Mouse (Mus musculus): ENCODE results near the gene Rpl39.
A peak's percentile ranks its signal among the peaks of the same experiment; 100 is the strongest.
"Not testable (repeated sequence)": the region's sequence is repeated elsewhere in the genome, so short reads cannot be mapped to it uniquely, and the experiment has no call there.

The Rpl39 gene

GRCm38 (mm10) chrX:37081194-37081593 lies 4.0 kb downstream of the Rpl39 start:
- Histone ChIP-seq H3K27me3 (ENCODE audit: insufficient read depth, low read length) (no peaks in the 10 kb centered on the region), H3K36me3 (ENCODE audit: insufficient read depth, low read length) (peaks cover 34% of the 10 kb centered on the region), H3K4me1 (replicated peaks; ENCODE audit: low read depth, low read length) (peaks cover 21% of the 10 kb centered on the region), H3K9me3 (ENCODE audit: low read length) (no peaks in the 10 kb centered on the region), H3K4me3 (replicated peaks; ENCODE audit: low read length) (no peak overlapping the region)
- TF ChIP-seq CTCF (conservative IDR thresholded peaks at IDR 0.05; ENCODE audit: low read length), result no peak
- TF ChIP-seq POU5F1 (IDR thresholded peaks at IDR 0.05; ENCODE audit: borderline replicate concordance, low read length), result no peak
- no peak for TF ChIP-seq NANOG (IDR thresholded peaks at IDR 0.05; ENCODE audit: borderline replicate concordance, low read length)

DNA sequence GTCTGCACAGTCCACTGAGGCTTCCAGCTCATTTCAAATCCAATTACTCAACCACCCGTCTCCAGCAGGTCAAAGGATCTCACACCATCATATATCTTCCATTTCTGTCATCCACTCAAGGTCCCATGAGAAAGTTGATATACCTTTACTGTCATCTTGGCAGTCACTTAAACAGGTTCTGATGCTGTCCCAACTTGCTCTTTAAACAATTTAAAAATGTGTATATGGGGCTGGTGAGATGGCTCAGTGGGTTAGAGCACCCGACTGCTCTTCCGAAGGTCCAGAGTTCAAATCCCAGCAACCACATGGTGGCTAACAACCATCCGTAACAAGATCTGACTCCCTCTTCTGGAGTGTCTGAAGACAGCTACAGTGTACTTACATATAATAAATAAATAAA lies 4.9 kb downstream of the Rpl39 start:
- not testable (repeated sequence) for H3K27me3 ChIP-seq (ENCODE audit: insufficient read depth, low read length); H3K9me3 ChIP-seq (ENCODE audit: low read length); H3K4me3 ChIP-seq (replicated peaks; ENCODE audit: low read length)
- Histone ChIP-seq H3K4me1 (replicated peaks; ENCODE audit: low read depth, low read length) (peaks cover 19% of the 10 kb centered on the region), H3K36me3 (ENCODE audit: insufficient read depth, low read length) (peaks cover 34% of the 10 kb centered on the region)

DNA sequence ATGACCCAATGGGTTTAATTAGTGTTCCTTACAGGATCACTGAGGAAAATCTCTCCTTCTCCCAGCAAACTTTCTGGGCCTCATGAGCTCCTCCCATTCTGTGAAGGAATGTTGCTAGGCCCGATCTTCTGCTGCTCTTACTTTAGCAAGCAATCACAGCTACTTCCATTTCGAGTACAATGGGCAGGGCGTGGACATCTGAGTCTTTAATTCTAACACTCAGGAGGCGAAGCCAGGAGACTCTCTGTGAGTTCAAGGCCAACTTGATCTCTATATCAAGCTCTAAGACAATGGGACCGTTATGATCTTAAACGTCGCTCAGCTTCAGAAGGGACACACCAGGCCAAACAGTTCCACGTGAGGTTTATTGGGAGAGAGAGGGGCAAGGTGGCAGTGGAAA lies 8.6 kb downstream of the Rpl39 start:
- peaks cover 25% of the 10 kb centered on the region for H3K4me1 ChIP-seq (replicated peaks; ENCODE audit: low read depth, low read length)
- H3K36me3 ChIP-seq (ENCODE audit: insufficient read depth, low read length), result peaks cover 7% of the 10 kb centered on the region
- peak; percentile 43; the same call in 1 of the 2 replicates for TF ChIP-seq NANOG (IDR thresholded peaks at IDR 0.05; ENCODE audit: borderline replicate concordance, low read length)
- no peak for TF ChIP-seq POU5F1 (IDR thresholded peaks at IDR 0.05; ENCODE audit: borderline replicate concordance, low read length)
- no peaks in the 10 kb centered on the region for H3K27me3 ChIP-seq (ENCODE audit: insufficient read depth, low read length)
- H3K4me3 ChIP-seq (replicated peaks; ENCODE audit: low read length), result no peak overlapping the region
- H3K9me3 ChIP-seq (ENCODE audit: low read length), result no peaks in the 10 kb centered on the region

DNA sequence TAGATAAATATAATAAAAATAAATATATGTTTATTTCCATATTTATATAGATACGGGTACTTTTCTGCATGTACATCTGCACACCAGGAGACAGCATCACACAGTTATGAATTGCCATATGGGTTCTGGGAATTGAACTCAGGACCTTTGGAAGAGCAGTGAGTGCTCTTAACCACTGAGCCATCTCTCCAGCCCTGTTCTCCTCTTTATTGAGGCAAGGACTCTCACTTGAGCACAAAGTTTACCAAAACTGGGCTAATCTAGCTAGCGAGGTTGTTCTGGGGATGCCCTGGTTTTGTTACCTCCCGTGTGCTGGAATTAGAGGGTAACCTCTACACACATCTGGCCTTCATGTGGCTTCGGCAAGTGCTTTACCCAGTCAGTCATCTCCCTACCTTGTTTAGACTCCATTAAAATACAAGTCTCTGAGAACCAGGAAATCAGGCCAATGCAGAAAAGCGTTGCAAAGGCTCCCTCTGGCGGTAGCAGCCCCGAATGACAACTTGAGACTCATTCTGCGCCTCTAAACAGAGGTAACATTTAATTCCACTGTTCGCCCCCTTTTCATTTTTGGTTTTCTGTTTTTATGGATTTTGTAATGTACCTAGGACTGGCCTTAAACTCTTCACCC lies 10.8 kb downstream of the Rpl39 start:
- H3K4me3 ChIP-seq (replicated peaks; ENCODE audit: low read length), result no peak overlapping the region
- TF ChIP-seq NANOG (IDR thresholded peaks at IDR 0.05; ENCODE audit: borderline replicate concordance, low read length) (no peak), CTCF (conservative IDR thresholded peaks at IDR 0.05; ENCODE audit: low read length) (peak; percentile 81), POU5F1 (IDR thresholded peaks at IDR 0.05; ENCODE audit: borderline replicate concordance, low read length) (no peak)
- H3K36me3 ChIP-seq (ENCODE audit: insufficient read depth, low read length), result no peaks in the 10 kb centered on the region
- H3K27me3 ChIP-seq (ENCODE audit: insufficient read depth, low read length), result no peaks in the 10 kb centered on the region
- peaks cover 19% of the 10 kb centered on the region for H3K4me1 ChIP-seq (replicated peaks; ENCODE audit: low read depth, low read length)
- H3K9me3 ChIP-seq (ENCODE audit: low read length), result no peaks in the 10 kb centered on the region

DNA sequence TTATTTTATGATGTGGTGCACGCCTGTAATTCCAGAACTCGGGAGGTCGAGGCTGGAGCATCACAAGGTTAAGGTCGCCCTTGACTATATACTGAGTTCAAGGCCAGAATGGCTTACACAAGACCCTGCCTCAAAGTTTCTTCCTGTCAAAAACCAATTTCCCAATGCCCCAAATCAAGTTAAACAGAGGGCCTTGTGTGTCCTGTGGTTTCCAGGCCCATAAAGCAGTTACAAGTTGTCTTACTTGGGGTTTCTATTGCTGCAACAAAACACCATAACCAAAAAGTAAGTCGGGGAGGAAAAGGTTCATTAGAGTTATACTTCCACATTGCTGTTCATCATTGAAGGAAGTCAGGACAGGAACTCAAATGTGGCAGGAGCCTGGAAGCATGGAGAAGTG lies 16.4 kb downstream of the Rpl39 start:
- no peaks in the 10 kb centered on the region for H3K36me3 ChIP-seq (ENCODE audit: insufficient read depth, low read length)
- H3K4me3 ChIP-seq (replicated peaks; ENCODE audit: low read length), result no peak overlapping the region
- H3K9me3 ChIP-seq (ENCODE audit: low read length), result no peaks in the 10 kb centered on the region
- H3K4me1 ChIP-seq (replicated peaks; ENCODE audit: low read depth, low read length), result no peaks in the 10 kb centered on the region
- no peaks in the 10 kb centered on the region for H3K27me3 ChIP-seq (ENCODE audit: insufficient read depth, low read length)
- TF ChIP-seq POU5F1 (IDR thresholded peaks at IDR 0.05; ENCODE audit: borderline replicate concordance, low read length), result no peak
- TF ChIP-seq NANOG (IDR thresholded peaks at IDR 0.05; ENCODE audit: borderline replicate concordance, low read length), result no peak
- no peak for TF ChIP-seq CTCF (conservative IDR thresholded peaks at IDR 0.05; ENCODE audit: low read length)

DNA sequence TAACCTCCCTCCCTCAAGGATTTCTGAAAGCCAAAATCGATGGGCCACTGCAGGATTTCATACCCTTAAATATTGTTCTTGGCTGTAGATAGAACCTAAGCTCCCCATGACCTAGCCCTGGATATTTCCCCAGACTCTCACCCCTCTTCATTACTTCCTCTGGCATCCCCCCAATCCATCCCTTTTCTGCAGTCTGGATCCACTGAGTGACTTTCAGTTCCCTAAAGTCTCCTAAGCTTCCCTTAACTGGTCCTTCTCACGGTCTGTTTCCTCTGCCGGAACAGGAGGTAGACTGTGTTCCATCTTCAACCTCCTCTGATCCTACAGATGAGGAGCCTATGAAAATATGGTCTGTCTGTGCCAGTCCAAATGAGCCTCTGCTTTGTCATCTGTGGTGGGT lies 17.9 kb downstream of the Rpl39 start:
- Histone ChIP-seq H3K9me3 (ENCODE audit: low read length) (no peaks in the 10 kb centered on the region), H3K36me3 (ENCODE audit: insufficient read depth, low read length) (no peaks in the 10 kb centered on the region), H3K4me1 (replicated peaks; ENCODE audit: low read depth, low read length) (no peaks in the 10 kb centered on the region), H3K4me3 (replicated peaks; ENCODE audit: low read length) (no peak overlapping the region), H3K27me3 (ENCODE audit: insufficient read depth, low read length) (no peaks in the 10 kb centered on the region)
- no peak for TF ChIP-seq CTCF (conservative IDR thresholded peaks at IDR 0.05; ENCODE audit: low read length)
- no peak for TF ChIP-seq NANOG (IDR thresholded peaks at IDR 0.05; ENCODE audit: borderline replicate concordance, low read length)
- no peak for TF ChIP-seq POU5F1 (IDR thresholded peaks at IDR 0.05; ENCODE audit: borderline replicate concordance, low read length)

GRCm38 (mm10) chrX:37063902-37064301 lies 21.3 kb downstream of the Rpl39 start:
- Histone ChIP-seq H3K4me3 (replicated peaks; ENCODE audit: low read length) (no peak overlapping the region), H3K27me3 (ENCODE audit: insufficient read depth, low read length) (no peaks in the 10 kb centered on the region), H3K4me1 (replicated peaks; ENCODE audit: low read depth, low read length) (no peaks in the 10 kb centered on the region), H3K9me3 (ENCODE audit: low read length) (no peaks in the 10 kb centered on the region), H3K36me3 (ENCODE audit: insufficient read depth, low read length) (no peaks in the 10 kb centered on the region)
- TF ChIP-seq POU5F1 (IDR thresholded peaks at IDR 0.05; ENCODE audit: borderline replicate concordance, low read length) (no peak), NANOG (IDR thresholded peaks at IDR 0.05; ENCODE audit: borderline replicate concordance, low read length) (no peak), CTCF (conservative IDR thresholded peaks at IDR 0.05; ENCODE audit: low read length) (no peak)

- Histone ChIP-seq H3K4me1 (replicated peaks; ENCODE audit: low read depth, low read length) (peaks cover 4% of the 10 kb centered on the region), H3K4me3 (replicated peaks; ENCODE audit: low read length) (peak overlapping the region; percentile 66), H3K36me3 (ENCODE audit: insufficient read depth, low read length) (no peaks in the 10 kb centered on the region), H3K27me3 (ENCODE audit: insufficient read depth, low read length) (peaks cover 45% of the 10 kb centered on the region), H3K9me3 (ENCODE audit: low read length) (no peaks in the 10 kb centered on the region)
- no peak for TF ChIP-seq CTCF (conservative IDR thresholded peaks at IDR 0.05; ENCODE audit: low read length)
- no peak for TF ChIP-seq NANOG (IDR thresholded peaks at IDR 0.05; ENCODE audit: borderline replicate concordance, low read length)
- no peak for TF ChIP-seq POU5F1 (IDR thresholded peaks at IDR 0.05; ENCODE audit: borderline replicate concordance, low read length)
These were observed 36.0 kb downstream of the Rpl39 start for GRCm38 (mm10) chrX:37048890-37049823.
